Comparison of ENCODE assay signal across 22 mouse cellular contexts in the genomic region with DNA sequence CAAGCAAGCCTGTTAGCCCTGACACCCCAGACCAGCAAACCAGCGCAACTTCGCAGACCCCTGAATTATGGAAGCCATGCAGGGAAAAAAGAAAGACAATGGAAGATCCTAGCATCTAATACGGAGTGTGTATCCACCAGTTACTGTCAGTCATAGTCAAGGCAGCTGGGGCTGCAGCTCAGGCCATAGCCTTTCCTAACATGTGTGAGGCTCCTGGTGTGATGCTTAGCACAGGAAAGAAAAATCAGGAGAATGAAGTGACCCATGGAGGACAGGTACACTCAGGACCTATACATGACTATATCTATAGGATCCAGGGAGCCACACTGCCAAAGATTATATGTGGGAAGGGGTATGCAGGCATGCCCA.
"Had no signal": no experiment of that assay in that cellular context is flagged by ENCODE, and none has a peak within 500 bp of the region (broad histone marks: within the 10 kb centered on the region; RNA-seq: fewer than 3 reads in every experiment).

No protein-coding gene starts in this region.

- H3K27me3 ChIP-seq: heart, embryonic 13.5 days; heart, embryonic 15.5 days; hindbrain, embryonic 12.5 days; limb, embryonic 13.5 days had no signal

- H3K9me3 ChIP-seq: heart, embryonic 15.5 days; hindbrain, embryonic 12.5 days; limb, embryonic 13.5 days; liver, embryonic 12.5 days had no signal

- DNase-seq: forebrain, postnatal 0 days; gastrocnemius, postnatal 14 days; gastrocnemius, postnatal 36 days; heart, adult 18-20 months; heart, postnatal 14 days; heart, postnatal 36 days; kidney, adult 18-20 months; kidney, adult 8-10 months; kidney, postnatal 10 days; kidney, postnatal 4 days had no signal

- H3K27ac ChIP-seq: heart, embryonic 13.5 days; heart, embryonic 15.5 days; hindbrain, embryonic 12.5 days; hindbrain, embryonic 14.5 days; layer of hippocampus, adult 2 months; left cerebral cortex, adult 2 months; limb, embryonic 13.5 days; liver, embryonic 14.5 days had no signal

- H3K4me3 ChIP-seq: heart, embryonic 13.5 days; heart, embryonic 15.5 days; hindbrain, embryonic 12.5 days; layer of hippocampus, adult 2 months; left cerebral cortex, adult 2 months; limb, embryonic 13.5 days; liver, embryonic 12.5 days had no signal

- ATAC-seq: forebrain, postnatal 0 days; hindbrain, embryonic 16.5 days; intestine, embryonic 16.5 days had no signal

- H3K9ac ChIP-seq: forebrain, postnatal 0 days; heart, embryonic 13.5 days; heart, embryonic 15.5 days; hindbrain, embryonic 12.5 days; hindbrain, embryonic 14.5 days; limb, embryonic 13.5 days; liver, embryonic 12.5 days; liver, embryonic 14.5 days had no signal

- H3K4me2 ChIP-seq: heart, embryonic 11.5 days; heart, embryonic 13.5 days; heart, embryonic 15.5 days; hindbrain, embryonic 12.5 days; hindbrain, embryonic 14.5 days; limb, embryonic 13.5 days; liver, embryonic 12.5 days had no signal

- H3K36me3 ChIP-seq: heart, embryonic 13.5 days; heart, embryonic 15.5 days; hindbrain, embryonic 12.5 days; limb, embryonic 13.5 days; liver, embryonic 12.5 days had no signal
